ENCODE assay signal across 22 mouse cellular contexts in genomic region chr9:69673463-69674105, GRCm38 (mm10).
"Had no signal": no experiment of that assay in that cellular context is flagged by ENCODE, and none has a peak within 500 bp of the region (broad histone marks: within the 10 kb centered on the region; RNA-seq: fewer than 3 reads in every experiment).

No protein-coding gene starts in this region.

- H3K36me3 ChIP-seq: heart, embryonic 10.5 days; heart, embryonic 12.5 days; intestine, embryonic 15.5 days; limb, embryonic 10.5 days; limb, embryonic 12.5 days had no signal

- H3K27ac ChIP-seq: gastrocnemius, adult 2 months; heart, embryonic 10.5 days; hindbrain, embryonic 14.5 days; intestine, embryonic 15.5 days; layer of hippocampus, adult 2 months; left cerebral cortex, adult 2 months; limb, embryonic 10.5 days; limb, embryonic 12.5 days had no signal

- H3K4me3 ChIP-seq: gastrocnemius, adult 2 months; heart, embryonic 10.5 days; heart, embryonic 12.5 days; intestine, embryonic 15.5 days; layer of hippocampus, adult 2 months; left cerebral cortex, adult 2 months; limb, embryonic 10.5 days; limb, embryonic 12.5 days had no signal

- H3K9me3 ChIP-seq: heart, embryonic 10.5 days; heart, embryonic 12.5 days; intestine, embryonic 15.5 days; limb, embryonic 10.5 days had no signal

- H3K4me2 ChIP-seq: heart, embryonic 12.5 days; hindbrain, embryonic 14.5 days; intestine, embryonic 15.5 days; limb, embryonic 12.5 days had no signal

- ATAC-seq: inflammation-experienced regulatory T-cells, adult 6 months; intestine, embryonic 15.5 days; intestine, postnatal 0 days had no signal

- DNase-seq: gastrocnemius, adult 2 months; gastrocnemius, postnatal 10 days; gastrocnemius, postnatal 25 days; heart, adult 18-20 months; heart, postnatal 10 days; heart, postnatal 4 days; kidney, adult 18-20 months; kidney, adult 8-10 months; kidney, postnatal 10 days; kidney, postnatal 25 days; kidney, postnatal 4 days; liver had no signal

- H3K9ac ChIP-seq: heart, embryonic 12.5 days; hindbrain, embryonic 14.5 days; intestine, embryonic 15.5 days; limb, embryonic 12.5 days had no signal
